Mouse (Mus musculus): ENCODE data around the gene Ubl5.
"Not testable (repeated sequence)": the region's sequence is repeated elsewhere in the genome, so short reads cannot be mapped to it uniquely, and the experiment has no call there.

The Ubl5 gene

DNA sequence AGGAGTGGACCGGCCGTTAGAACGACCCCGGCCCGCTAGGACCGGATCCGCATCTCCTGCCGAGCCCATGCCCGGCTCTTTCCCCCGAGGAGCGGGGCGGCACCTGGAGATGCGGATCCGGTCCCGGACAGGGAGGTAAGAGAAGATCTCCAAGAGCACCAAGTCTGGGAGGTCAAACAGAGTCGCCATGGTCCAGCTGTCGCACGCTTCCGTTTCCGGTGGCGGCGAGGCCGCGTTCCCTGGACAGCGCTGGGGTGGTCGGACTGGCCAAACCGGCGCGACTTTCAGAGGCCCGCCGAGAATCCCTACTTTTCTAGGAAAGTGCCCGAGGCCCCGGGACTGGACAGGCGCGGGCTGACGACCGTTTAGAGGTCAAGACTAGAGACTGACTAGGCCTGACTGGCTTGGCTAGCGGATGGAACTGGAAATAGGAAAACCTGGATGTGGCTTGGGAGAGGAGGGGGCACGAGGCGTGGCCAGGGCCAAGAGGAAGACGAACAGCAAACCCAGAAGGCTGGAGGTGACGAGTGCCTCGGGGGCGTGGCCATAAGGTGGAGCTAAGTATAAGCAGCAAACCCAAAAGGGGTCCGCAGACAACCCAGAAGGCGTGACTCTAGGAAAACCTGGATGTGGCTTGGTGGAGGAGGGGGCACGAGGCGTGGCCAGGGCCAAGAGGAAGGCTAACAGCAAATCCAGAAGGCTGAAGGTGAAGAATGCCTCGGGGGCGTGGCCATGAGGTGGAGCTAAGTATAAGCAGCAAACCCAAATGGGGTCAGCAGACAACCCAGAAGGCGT is at the start of gene Ubl5:
Gene Ubl5, plus strand, starts transcription at position 778 of the 795 bp plus-strand sequence.
- DNase-seq (ENCODE audit: inconsistent ontology term) = peak; percentile 98

DNA sequence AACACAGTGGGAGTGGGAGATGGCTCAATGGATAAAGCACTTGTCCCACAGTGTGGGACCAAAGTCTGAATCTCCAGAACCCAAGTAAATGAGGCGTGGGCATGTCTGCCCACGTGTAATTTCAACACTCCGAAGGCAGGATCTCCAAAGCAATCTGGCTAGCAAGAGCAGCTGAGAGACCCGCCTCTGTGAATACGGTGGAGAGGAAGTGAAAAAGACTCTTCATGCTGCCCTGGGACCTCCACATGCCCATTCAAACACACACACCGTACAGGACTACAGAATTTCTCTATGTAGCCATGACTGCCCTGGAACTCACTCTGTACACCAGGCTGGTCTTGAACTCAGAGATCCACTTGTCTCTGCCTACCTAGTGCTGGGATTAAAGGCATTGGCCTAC is 41.4 kb upstream of the Ubl5 start:
- DNase-seq (ENCODE audit: inconsistent ontology term) = no peak

DNA sequence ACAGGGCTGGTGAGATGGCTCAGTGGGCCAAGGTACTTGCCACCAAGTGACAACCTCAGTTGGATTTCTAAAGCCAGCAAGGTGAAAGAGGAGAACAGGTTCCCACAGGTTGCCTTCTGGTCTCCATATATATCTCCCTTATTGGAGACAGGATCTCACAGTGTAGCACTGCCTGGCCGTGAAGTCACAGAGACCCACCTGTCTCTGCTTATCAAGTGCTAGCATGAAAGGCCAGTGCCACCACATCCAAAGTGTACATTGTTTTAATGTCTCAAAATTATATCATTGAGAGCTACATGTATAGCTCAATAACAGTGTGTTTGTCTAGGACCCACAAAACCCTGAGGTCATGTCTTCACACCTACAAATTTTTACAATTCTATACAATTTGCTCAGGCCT is 36.4 kb upstream of the Ubl5 start:
- no peak for DNase-seq (ENCODE audit: inconsistent ontology term)

DNA sequence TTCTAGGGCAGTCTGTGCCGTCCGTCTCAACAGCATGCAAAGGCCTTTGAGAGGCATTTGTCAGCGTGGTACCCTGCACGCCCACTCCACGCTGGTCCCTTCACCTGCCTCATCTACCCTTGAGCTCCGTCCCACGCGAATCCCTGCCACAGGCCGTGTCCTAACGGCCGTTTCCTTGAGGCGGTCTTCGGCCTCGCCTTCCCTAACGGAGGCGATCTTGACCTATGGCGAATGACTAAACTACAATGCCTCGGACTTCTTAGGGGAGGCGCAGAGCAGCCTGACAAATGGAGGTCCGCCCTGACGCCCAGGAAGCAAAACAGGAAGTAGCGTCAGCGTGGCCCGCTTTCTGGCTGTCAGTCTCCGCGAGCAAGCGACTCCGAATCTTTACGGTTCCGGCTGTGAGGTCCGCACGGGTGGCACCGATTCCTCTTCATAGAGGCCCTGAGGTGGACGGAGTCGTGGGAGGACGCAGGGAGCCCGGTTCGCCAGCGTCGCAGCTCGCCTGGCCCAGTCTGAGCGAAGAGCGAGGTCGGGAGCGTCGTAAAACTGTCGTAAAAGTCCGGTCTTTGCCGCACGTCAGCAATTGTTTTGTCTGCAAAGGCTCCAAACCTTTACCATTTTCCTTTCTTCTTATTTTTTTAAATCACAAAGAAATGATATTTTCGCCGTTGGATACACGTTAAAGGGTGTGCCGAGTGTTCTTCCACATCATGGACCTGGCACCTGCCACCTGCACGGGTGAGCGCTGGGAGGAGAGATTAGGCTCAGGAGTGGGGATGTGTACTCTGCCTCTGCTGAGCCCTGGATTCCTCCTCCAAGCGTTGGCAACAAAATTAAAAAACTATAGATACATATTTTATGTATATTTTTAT is 35.3 kb upstream of the Ubl5 start:
- peak; percentile 97 for DNase-seq (ENCODE audit: inconsistent ontology term)

DNA sequence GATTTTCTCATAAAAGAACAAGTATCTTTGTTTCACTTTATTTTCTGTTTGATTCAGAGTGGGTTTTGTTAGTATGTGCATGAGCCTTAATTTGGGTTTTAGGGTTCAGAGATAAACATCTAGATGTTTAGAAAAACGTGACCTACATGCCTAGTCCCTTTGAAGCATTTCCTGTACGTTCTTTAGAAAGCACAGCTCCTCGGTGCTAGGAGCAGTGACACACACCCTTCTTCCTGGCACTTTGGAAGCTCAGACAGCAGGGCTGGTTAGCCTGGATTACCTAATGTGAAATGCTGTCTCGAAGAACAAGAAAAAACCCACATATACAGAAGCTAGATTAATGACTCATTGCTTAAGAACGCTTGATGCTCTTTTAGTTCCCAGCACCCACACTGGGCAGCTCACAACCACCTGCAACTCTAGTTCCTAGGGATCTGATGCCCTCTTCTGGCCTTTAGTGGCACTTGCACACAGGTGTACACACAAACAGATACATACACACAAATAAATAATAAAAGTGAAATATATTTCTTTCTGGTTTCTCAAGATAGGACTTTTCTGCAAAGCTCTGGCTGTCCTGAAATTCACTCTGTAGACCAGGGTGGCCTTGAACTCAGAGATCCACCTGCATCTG is 32.7 kb upstream of the Ubl5 start:
- DNase-seq (ENCODE audit: inconsistent ontology term) = no peak

DNA sequence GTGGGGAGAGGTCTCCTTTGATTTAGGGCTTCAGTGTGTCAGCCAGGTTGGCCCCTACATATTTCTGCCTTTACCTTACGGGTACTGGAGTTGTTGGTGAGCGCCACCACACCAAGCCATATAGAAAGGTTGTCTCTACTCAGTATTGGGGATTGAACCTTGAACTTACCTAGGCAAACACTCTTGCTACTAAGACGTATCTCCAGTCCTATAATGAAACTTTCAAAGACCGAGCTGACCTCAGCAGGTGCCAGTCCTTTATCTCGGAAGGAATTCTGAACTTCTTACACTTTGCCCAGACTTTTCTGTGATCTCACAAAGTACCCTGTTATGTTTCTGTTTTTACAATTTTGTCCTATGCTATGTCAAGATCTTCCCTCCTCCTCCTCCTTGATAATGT is 30.7 kb upstream of the Ubl5 start:
- DNase-seq (ENCODE audit: inconsistent ontology term) = no peak

DNA sequence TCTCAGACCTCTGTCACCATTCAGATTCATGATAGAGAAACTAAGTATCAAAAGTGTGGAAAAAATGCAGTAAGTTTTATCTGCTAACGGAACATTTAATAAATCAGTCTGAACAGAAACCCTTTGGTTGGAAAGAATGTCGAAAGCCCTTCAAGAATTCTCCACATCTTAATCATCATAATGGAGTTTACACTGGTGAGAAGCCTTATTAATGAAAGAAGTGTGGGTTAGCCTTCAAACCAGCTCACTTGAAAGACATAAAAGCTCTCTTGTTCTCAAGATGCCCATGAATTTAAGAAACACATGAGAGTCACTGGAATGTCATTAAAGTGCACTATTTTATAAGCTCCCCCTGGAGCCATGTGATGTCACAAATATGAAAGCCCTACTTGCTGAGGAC is 26.0 kb upstream of the Ubl5 start:
- DNase-seq (ENCODE audit: inconsistent ontology term) = peak; percentile 42

DNA sequence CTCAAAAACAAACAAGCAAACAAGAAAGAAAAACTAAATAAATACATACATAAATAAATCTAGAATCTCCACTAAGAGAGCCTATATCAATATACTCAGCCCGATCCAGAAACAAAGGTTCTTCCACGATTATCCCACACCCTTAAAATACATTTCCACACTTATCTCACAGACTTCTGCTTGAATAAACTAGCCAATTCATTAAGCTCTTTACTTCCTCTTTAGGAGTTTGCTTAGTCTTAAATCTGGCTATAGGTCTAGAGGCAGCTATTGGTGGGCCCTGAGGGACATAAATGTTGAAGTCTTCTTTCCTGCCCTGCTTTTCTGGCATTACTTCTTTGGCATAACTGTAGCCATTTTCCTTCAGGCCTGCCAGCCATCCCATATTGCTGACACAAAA is 11.3 kb upstream of the Ubl5 start:
- no peak for DNase-seq (ENCODE audit: inconsistent ontology term)

DNA sequence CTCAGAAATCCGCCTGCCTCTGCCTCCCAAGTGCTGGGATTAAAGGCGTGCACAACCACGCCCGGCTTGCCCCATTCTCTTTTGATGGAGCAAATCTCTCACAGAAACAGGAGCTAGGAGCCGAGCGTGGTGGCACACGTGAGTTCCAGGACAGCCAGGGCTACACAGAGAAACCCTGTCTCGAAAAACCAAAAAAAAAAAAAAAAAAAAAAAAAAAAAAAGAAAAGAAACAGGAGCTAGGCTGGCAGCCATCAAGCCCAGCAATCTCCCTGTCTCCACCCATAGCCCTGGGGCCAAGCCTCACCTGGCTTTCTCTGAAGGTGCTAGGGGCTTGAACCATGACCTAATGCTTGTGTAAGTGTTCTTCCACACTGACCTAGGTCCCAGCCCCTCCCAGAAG is 7.0 kb upstream of the Ubl5 start:
- not testable (repeated sequence) for DNase-seq (ENCODE audit: inconsistent ontology term)

DNA sequence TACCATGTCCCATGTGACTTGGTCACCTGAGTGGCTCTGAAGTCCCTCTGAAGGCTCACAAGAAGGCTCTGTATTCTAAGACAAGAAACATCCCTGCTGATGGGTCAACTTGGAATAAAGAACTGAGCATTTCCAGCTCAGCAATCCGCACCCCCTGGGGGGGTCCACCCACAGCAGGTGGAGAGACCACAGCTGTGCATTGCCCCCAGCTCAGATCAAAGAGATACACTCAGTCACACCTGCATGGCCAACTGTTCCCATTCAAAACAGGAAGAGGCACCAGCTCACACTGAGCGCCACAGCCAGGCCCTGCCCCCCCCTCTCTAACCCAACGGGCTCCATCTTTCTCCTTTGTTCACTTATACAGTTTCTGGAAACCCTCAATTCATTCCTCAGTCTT is 6.4 kb upstream of the Ubl5 start:
- no peak for DNase-seq (ENCODE audit: inconsistent ontology term)

DNA sequence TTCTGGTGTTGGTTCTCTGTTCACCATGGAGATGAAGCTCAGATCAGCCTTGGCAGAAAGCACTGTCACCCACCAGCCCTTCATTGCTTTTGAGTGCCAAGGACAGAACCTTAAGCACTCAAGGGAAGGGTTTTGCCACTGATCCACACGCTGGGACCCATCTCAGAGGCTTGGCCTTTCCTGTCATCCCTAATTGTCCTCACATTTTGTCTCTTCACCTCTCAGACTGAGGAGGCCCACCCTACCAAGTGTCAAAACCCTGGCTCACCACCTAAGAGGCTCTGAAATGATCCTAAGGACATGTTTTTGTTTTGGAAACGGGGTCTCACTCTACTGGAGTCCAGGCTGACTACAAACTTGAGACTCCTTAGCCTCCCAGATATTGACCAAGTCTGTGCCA is 5.9 kb upstream of the Ubl5 start:
- DNase-seq (ENCODE audit: inconsistent ontology term) = no peak

DNA sequence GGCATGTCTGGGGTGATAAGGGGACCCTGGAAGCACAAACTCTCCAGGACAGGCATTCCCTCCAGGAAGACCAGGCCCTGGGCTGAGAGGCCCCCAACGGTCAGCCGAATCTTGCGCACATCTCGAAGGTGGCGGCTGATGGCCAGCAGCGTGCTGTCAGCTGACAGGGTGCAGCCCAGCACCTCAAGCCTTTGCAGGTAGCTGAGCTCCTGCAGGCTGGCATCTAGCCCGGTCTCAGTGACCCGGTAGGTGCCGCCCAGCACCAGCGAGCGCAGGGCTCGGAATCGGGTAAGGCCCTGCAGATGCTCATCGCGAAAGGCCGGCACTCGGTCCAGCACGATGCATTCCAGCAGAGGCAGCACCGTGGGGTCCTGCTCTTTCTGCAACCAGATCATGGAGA is 4.1 kb upstream of the Ubl5 start:
- no peak for DNase-seq (ENCODE audit: inconsistent ontology term)

DNA sequence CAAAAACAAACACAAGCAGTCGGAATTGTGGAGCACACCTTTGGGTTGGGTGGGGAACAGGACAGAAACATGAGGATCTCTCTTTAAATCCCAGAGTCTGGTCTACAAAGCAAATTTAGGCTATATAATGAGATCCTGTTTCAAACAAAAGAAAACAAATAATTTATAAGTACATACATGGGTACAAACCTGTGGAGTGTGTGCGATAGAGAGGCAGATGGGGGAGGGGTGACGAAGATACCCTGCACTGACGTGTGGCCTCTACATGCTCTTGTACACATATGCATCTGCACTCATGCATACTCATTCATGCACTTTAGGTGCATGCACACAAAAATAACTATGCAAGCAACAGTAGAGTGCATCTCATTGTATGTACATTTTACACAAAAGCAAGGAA is 3.2 kb upstream of the Ubl5 start:
- no peak for DNase-seq (ENCODE audit: inconsistent ontology term)

DNA sequence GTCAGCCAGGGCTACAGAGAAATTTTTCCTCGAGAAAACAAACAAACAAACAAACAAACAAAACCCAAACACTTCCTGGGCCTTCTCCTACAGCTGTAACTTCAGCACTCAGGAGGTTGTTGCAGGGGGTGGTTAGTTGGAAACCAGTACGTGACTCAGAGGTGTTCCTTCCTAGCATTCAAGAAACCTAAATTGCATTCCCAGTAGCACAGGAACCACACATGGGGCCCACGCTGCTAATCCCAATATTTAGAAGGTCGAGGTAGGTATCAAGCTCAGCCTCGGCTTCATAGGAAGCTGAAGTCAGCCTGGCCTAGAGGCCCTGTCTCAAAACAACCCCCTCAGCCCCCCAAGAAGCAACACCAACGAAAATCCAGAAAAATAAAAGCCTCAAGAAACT is 1.2 kb upstream of the Ubl5 start:
- DNase-seq (ENCODE audit: inconsistent ontology term) = no peak

DNA sequence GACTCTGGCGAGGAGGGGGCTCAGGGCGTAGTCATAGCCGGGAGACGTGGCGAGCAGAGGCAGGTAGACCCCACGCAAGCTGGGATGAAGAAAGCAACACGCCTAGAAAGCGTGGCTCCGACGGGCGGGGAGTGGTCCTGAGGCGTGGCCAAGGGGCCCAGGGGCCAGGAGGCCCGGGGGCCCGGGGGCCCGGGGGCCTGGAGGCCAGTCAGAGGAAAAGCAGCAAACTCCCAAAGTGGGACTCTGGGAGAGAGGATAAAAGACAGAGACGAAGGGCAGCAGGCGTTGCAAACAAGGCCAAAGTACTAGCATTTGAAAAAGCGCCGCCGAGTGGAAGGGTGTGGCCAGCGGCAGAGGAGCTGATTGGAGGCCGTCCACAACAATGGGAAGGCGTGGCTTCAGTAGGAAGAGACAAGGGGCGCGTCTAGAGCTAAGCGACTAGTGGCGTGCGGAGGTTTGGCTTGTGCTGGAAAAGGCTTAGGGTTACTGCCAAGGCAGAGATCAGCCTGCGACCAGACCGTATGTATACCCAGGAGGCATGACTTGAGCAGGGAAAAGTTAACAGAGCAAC is 303 bp downstream of the Ubl5 start:
- DNase-seq (ENCODE audit: inconsistent ontology term) = peak; percentile 86

DNA sequence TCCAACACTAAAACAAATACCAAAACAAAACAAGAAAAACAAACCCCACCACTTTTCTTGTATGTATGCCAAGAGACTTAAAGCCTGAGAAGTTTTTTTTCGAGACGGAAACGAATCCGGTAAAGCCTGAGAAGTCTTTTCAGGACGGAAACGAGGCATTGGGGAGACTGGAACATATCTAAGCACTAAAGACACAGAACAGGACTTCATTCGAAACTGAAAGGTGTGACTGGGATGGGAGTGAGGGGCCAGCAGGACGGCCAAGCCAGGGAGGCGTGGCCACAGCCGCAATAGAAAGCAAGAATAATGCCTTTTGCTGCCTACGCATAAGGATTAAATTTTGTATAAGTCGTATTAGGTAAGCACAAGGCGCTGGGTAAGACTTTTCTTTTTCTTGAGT is 1.1 kb downstream of the Ubl5 start:
- no peak for DNase-seq (ENCODE audit: inconsistent ontology term)

DNA sequence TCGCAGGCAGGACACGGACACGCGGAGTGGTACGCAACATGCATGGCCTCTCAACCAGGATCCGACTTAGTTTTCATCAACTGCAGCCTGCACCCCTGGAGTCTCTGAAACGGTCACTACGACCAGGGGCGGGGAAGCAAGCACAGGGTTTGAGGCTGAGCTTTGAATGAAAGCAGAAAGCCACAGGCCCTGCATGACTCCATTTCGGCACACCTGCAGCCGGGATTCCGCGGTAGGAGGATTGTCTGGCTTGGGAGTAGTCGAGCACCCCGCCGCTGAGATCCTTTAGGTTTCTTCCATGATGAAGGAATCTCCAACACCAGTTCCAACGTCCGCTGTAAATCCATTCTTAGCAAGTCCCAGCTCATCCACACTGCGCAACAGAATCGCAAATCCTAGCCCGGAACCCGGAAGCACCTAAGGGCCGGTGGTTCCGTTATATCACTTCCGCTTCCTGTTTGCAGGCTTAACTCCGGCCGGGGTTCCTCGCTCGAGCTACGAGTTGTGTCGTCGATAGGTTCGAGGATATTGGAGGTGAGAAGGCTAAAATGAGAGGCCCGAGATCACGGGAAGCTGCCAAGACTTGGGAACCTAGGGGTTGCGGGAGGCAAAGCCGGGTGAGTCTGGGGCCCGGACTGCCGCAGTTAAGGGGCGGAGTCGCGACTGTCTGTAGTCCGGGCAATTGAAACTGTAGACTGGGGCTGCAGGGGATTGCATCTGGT is 1.8 kb downstream of the Ubl5 start, which contains the start of gene Fbxl12:
Gene Fbxl12, minus strand, starts transcription at position 408 of the 722 bp plus-strand sequence.
- peak; percentile 76 for DNase-seq (ENCODE audit: inconsistent ontology term)

DNA sequence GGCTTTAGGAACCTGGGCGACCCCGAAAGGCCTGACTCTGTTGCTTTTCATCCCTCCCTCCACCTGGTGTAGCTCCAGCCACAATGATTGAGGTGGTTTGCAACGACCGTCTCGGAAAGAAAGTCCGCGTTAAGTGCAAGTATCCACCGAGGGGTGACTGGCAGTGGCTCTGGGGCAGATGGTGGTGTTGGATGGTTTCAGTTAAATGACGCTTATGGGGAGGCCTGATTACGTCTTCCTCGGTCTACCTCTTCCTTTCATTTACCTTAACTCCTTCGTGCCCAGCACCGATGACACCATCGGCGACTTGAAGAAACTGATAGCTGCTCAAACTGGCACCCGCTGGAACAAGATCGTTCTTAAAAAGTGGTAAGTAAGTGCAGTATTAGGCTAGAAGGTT is 2.4 kb downstream of the Ubl5 start:
- peak; percentile 35 for DNase-seq (ENCODE audit: inconsistent ontology term)

DNA sequence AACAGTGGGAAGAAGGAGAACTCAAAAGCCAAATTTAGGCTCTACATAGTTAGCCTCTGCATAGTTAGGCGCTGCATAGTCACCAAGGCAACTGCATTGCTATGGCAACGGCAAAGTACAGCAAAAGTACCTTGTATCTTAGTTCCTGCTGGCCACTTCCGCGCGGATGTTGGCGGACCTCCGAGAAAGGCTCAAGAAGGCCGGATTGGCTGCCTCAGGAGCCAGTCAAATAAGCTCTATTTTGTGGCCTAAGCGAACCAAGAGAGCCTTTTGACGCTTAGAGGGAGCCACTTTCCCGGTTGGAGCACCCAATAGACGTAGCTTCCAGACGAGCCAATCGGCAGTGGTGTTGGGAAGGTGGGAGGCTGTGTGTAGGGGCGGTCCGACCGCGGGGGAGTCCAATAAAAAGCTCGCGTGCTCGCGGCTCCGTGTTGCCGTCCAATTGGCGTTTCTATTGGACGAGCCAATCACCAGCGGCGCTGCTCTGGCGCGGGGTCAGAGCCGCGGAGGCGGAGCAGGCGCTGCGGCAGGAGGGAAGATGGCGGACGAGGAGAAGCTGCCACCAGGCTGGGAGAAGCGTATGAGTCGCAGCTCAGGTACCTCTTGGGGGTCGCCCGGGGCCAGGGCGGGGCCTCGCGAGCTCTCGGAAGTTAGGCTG is 9.1 kb downstream of the Ubl5 start, which contains the start of gene Pin1:
Gene Pin1, plus strand, starts transcription at position 494 of the 658 bp plus-strand sequence.
- peak; percentile 100 for DNase-seq (ENCODE audit: inconsistent ontology term)

DNA sequence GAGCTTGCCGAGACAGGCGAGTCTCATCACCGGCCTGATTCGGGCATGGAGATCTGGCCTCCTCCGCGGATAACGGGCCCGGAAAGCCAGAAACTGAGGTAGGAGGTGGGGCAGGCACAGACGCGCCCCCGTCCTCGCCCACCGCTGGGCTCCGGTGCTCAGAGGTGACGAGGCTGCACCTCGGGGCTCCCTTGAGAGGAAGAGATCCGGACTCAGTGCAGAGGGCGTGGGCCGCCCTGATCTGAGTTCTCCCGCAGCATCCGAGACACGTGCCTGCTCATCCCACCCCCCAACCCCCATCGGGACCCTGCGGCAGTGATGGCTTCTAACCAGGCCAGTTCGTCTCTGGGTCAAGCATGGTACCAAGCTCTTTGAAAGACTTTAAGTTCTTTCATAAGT is 9.6 kb downstream of the Ubl5 start:
- no peak for DNase-seq (ENCODE audit: inconsistent ontology term)

DNA sequence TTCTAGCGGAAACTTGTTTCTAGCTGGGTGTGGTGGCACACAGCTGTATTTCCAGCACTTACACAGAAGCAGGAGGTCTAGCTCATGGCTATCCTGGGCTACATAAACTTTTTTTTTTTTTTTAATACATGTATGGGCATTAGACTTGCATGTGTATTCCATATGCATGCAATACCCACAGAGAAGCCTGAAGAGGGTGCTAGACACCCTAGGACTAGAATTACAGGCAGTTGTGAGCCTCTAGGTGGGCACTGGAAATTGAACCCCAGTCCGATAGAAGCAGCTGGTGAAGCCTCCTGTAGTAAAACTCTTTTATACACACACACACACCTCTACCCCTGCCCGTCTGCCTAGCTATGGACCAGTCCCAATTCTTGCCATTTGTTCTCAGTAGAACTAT is 11.2 kb downstream of the Ubl5 start:
- no peak for DNase-seq (ENCODE audit: inconsistent ontology term)

Data from Muller cell, postnatal 12 days (primary cell).